Comparison of ENCODE assay signal across 8 mouse cellular contexts in genomic region chr11:95231688-95232328, GRCm38 (mm10). TPM values are rescaled to one million over a fixed set of nuclear protein-coding genes. Genes with fewer than 3 reads are reported as not detected.
DNase-seq lines count a peak whose midpoint lies in the region; ATAC-seq and TF ChIP-seq lines count a peak whose summit lies in the region.

No protein-coding gene starts in this region.

- H3K9me3 ChIP-seq in embryonic facial prominence, embryonic 14.5 days (ENCODE audit: control insufficient read depth, low read length): no peaks in the 10 kb centered on the region
- H3K9me3 ChIP-seq in heart, embryonic 11.5 days (replicated peaks; ENCODE audit: control insufficient read depth, low read length): no peaks in the 10 kb centered on the region
- no peaks in the 10 kb centered on the region for H3K9me3 ChIP-seq in kidney, embryonic 16.5 days (ENCODE audit: low read length)
- no peaks in the 10 kb centered on the region for H3K9me3 ChIP-seq in liver, embryonic 16.5 days (replicated peaks; ENCODE audit: control insufficient read depth, low read length)
- no peaks in the 10 kb centered on the region for H3K9me3 ChIP-seq in neural tube, embryonic 12.5 days
- no peaks in the 10 kb centered on the region for H3K9me3 ChIP-seq in stomach, postnatal 0 days (ENCODE audit: control insufficient read depth, low read length)

- 10% methylated on average over 22 of the region's 24 CpGs for WGBS in embryonic facial prominence, embryonic 14.5 days
- WGBS in heart, embryonic 11.5 days (ENCODE audit: insufficient replicate concordance): 8% methylated on average over 24 of the region's 24 CpGs
- 11% methylated on average over 24 of the region's 24 CpGs for WGBS in kidney, embryonic 16.5 days
- WGBS in liver, embryonic 16.5 days (ENCODE audit: insufficient replicate concordance): 11% methylated on average over 24 of the region's 24 CpGs
- WGBS in neural tube, embryonic 12.5 days: 9% methylated on average over 24 of the region's 24 CpGs
- WGBS in stomach, postnatal 0 days: 13% methylated on average over 23 of the region's 24 CpGs

- peaks cover 13% of the 10 kb centered on the region; the same call in 1 of the 2 replicates for H3K4me1 ChIP-seq in embryonic facial prominence, embryonic 14.5 days (ENCODE audit: control insufficient read depth, insufficient read depth, low read length)
- no peaks in the 10 kb centered on the region for H3K4me1 ChIP-seq in heart, embryonic 11.5 days (ENCODE audit: control insufficient read depth, insufficient read depth, low read length)
- H3K4me1 ChIP-seq in kidney, embryonic 16.5 days (ENCODE audit: insufficient read depth, low read length): peaks cover 9% of the 10 kb centered on the region; the same call in 1 of the 2 replicates
- no peaks in the 10 kb centered on the region for H3K4me1 ChIP-seq in liver, embryonic 16.5 days (ENCODE audit: control insufficient read depth, low read depth, low read length)
- H3K4me1 ChIP-seq in neural tube, embryonic 12.5 days: peaks cover 7% of the 10 kb centered on the region; the same call in 1 of the 2 replicates
- no peaks in the 10 kb centered on the region for H3K4me1 ChIP-seq in stomach, postnatal 0 days (replicated peaks; ENCODE audit: control insufficient read depth, insufficient read depth)

- peak; percentile 48 for ATAC-seq in embryonic facial prominence, embryonic 14.5 days (ENCODE audit: low read depth)
- peak; percentile 53; the same call in 1 of the 2 replicates for ATAC-seq in heart, embryonic 11.5 days (replicated peaks; ENCODE audit: insufficient number of reproducible peaks, low FRiP score, low TSS enrichment)
- peak; percentile 69 for ATAC-seq in kidney, embryonic 16.5 days (ENCODE audit: low FRiP score, low TSS enrichment)
- peak; percentile 48; the same call in 1 of the 2 replicates for ATAC-seq in liver, embryonic 16.5 days (ENCODE audit: low read depth)
- ATAC-seq in neural tube, embryonic 12.5 days (ENCODE audit: low FRiP score, low read depth): 0 out of 2 replicates have a peak, but pooled peaks have one; percentile 53
- ATAC-seq in stomach, postnatal 0 days (ENCODE audit: low FRiP score, low TSS enrichment): peak; percentile 60; the same call in 1 of the 2 replicates

- peak overlapping the region; percentile 47 for H3K4me2 ChIP-seq in embryonic facial prominence, embryonic 14.5 days (ENCODE audit: low read depth, low read length)
- H3K4me2 ChIP-seq in heart, embryonic 11.5 days: peak overlapping the region; percentile 57
- peak overlapping the region; percentile 51 for H3K4me2 ChIP-seq in kidney, embryonic 16.5 days (replicated peaks; ENCODE audit: low read depth, low read length)
- peak overlapping the region; percentile 21; the same call in 1 of the 2 replicates for H3K4me2 ChIP-seq in liver, embryonic 16.5 days (ENCODE audit: low read depth, low read length)
- H3K4me2 ChIP-seq in neural tube, embryonic 12.5 days (replicated peaks): peak overlapping the region; percentile 45
- peak overlapping the region; percentile 35; the same call in 1 of the 2 replicates for H3K4me2 ChIP-seq in stomach, postnatal 0 days (replicated peaks; ENCODE audit: low read depth)

- H3K36me3 ChIP-seq in embryonic facial prominence, embryonic 14.5 days (ENCODE audit: control insufficient read depth, insufficient read depth, low read length): no peaks in the 10 kb centered on the region
- no peaks in the 10 kb centered on the region for H3K36me3 ChIP-seq in heart, embryonic 11.5 days (ENCODE audit: control insufficient read depth, insufficient read depth, low read length)
- H3K36me3 ChIP-seq in kidney, embryonic 16.5 days (ENCODE audit: insufficient read depth, low read length): no peaks in the 10 kb centered on the region
- no peaks in the 10 kb centered on the region for H3K36me3 ChIP-seq in liver, embryonic 16.5 days (ENCODE audit: control insufficient read depth, insufficient read depth)
- no peaks in the 10 kb centered on the region for H3K36me3 ChIP-seq in neural tube, embryonic 12.5 days
- H3K36me3 ChIP-seq in stomach, postnatal 0 days (ENCODE audit: control insufficient read depth, insufficient read depth, low read length): no peaks in the 10 kb centered on the region

- DNase-seq in CD4-positive, CD25-positive, alpha-beta regulatory T cell, adult 2 months (ENCODE audit: low read depth, low spot score): peak; percentile 77
- peak; percentile 79 for DNase-seq in adrenal gland, postnatal 25 days
- peak; percentile 61 for DNase-seq in embryonic facial prominence, embryonic 14.5 days (ENCODE audit: low spot score)
- peak; percentile 85 for DNase-seq in stomach, postnatal 0 days (ENCODE audit: low spot score)

- peak overlapping the region; percentile 16; the same call in 1 of the 2 replicates for H3K4me3 ChIP-seq in embryonic facial prominence, embryonic 14.5 days (ENCODE audit: low read depth, low read length)
- H3K4me3 ChIP-seq in heart, embryonic 11.5 days (ENCODE audit: low read depth, low read length): peak overlapping the region; percentile 25; the same call in 1 of the 2 replicates
- H3K4me3 ChIP-seq in kidney, embryonic 16.5 days (ENCODE audit: low read length): peak overlapping the region; percentile 12
- no peak overlapping the region for H3K4me3 ChIP-seq in liver, embryonic 16.5 days (ENCODE audit: low read depth, low read length)
- H3K4me3 ChIP-seq in neural tube, embryonic 12.5 days: no peak overlapping the region
- H3K4me3 ChIP-seq in stomach, postnatal 0 days (ENCODE audit: low read depth, low read length): no peak overlapping the region

- 0 out of 2 replicates have a peak overlapping the region, but pooled peaks have one; percentile 2 for H3K27ac ChIP-seq in embryonic facial prominence, embryonic 14.5 days (replicated peaks; ENCODE audit: low read depth, low read length)
- H3K27ac ChIP-seq in heart, embryonic 11.5 days (ENCODE audit: low read depth, low read length): no peak overlapping the region
- no peak overlapping the region for H3K27ac ChIP-seq in kidney, embryonic 16.5 days (ENCODE audit: low read length)
- no peak overlapping the region for H3K27ac ChIP-seq in liver, embryonic 16.5 days (ENCODE audit: low read length)
- H3K27ac ChIP-seq in neural tube, embryonic 12.5 days: no peak overlapping the region
- H3K27ac ChIP-seq in stomach, postnatal 0 days (replicated peaks): no peak overlapping the region

- TF ChIP-seq CTCF in stomach, postnatal 0 days (IDR thresholded peaks at IDR 0.05; ENCODE audit: low read depth): peak; percentile 87

- no peaks in the 10 kb centered on the region for H3K27me3 ChIP-seq in embryonic facial prominence, embryonic 14.5 days (replicated peaks; ENCODE audit: control insufficient read depth, insufficient read depth, low read length)
- H3K27me3 ChIP-seq in heart, embryonic 11.5 days (ENCODE audit: control insufficient read depth, insufficient read depth, low read length): peaks cover 15% of the 10 kb centered on the region
- H3K27me3 ChIP-seq in kidney, embryonic 16.5 days (ENCODE audit: insufficient read depth, low read length): no peaks in the 10 kb centered on the region
- peaks cover 5% of the 10 kb centered on the region; the same call in 1 of the 2 replicates for H3K27me3 ChIP-seq in liver, embryonic 16.5 days (ENCODE audit: control insufficient read depth, insufficient read depth, low read depth, low read length)
- H3K27me3 ChIP-seq in neural tube, embryonic 12.5 days (replicated peaks): 0 out of 2 replicates have a peak, but pooled peaks cover 8% of the 10 kb centered on the region
- no peaks in the 10 kb centered on the region for H3K27me3 ChIP-seq in stomach, postnatal 0 days (ENCODE audit: control insufficient read depth, insufficient read depth, low read length)

- H3K9ac ChIP-seq in embryonic facial prominence, embryonic 14.5 days (ENCODE audit: low read depth, low read length): no peak overlapping the region
- H3K9ac ChIP-seq in heart, embryonic 11.5 days (ENCODE audit: low read depth, low read length): no peak overlapping the region
- peak overlapping the region; percentile 45; the same call in 1 of the 2 replicates for H3K9ac ChIP-seq in kidney, embryonic 16.5 days (replicated peaks; ENCODE audit: low read length)
- H3K9ac ChIP-seq in liver, embryonic 16.5 days (ENCODE audit: low read depth, low read length): no peak overlapping the region
- H3K9ac ChIP-seq in neural tube, embryonic 12.5 days: no peak overlapping the region
- no peak overlapping the region for H3K9ac ChIP-seq in stomach, postnatal 0 days (ENCODE audit: low read length)

- no peak for TF ChIP-seq EP300 in stomach, postnatal 0 days (optimal IDR thresholded peaks at IDR 0.05)

RNA-seq across cellular contexts. Expression of gene Tac4, which starts 29.5 kb away (rescaled TPM):
- total RNA-seq in adrenal gland, postnatal 25 days (2021): not detected in 2 replicates
- polyA plus RNA-seq in embryonic facial prominence, embryonic 14.5 days (2014; fragmentation: Nextera tagmentation; extraction: Ambion mirVana): not detected in 2 replicates
- 0.13 TPM in 1 of 2 replicates, not detected in the other for polyA plus RNA-seq in heart, embryonic 11.5 days (2014; fragmentation: Nextera tagmentation; extraction: Ambion mirVana)
- 0.12 TPM in 1 of 2 replicates, not detected in the other for polyA plus RNA-seq in kidney, embryonic 16.5 days (2015; fragmentation: Nextera tagmentation; extraction: Ambion mirVana)
- polyA plus RNA-seq in liver, embryonic 16.5 days (2015; fragmentation: Nextera tagmentation; extraction: Ambion mirVana): not detected in 2 replicates
- 0.15 TPM in 1 of 2 replicates, not detected in the other for polyA plus RNA-seq in neural tube, embryonic 12.5 days (2016; fragmentation: Nextera tagmentation; extraction: Ambion mirVana)
- 0.25 and 0.29 TPM in 2 replicates for polyA plus RNA-seq in stomach, postnatal 0 days (2015; fragmentation: Nextera tagmentation; extraction: Ambion mirVana)

Comparison
In these comparisons a context has a peak if more than half of its experiments do, and no peak if none do; other contexts are left out.
1. H3K4me3 ChIP-seq: peak in embryonic facial prominence, embryonic 14.5 days (single experiment), heart, embryonic 11.5 days (single experiment) and kidney, embryonic 16.5 days (single experiment); none in liver, embryonic 16.5 days (single experiment), neural tube, embryonic 12.5 days (single experiment) and stomach, postnatal 0 days (single experiment).
2. Peak in every context shown above with its lines, with median percentiles within 50 percentile points of each other: DNase-seq, ATAC-seq and H3K4me2 ChIP-seq.